Mouse (Mus musculus): ENCODE data around the gene Sart3. TPM values are rescaled to one million over a fixed set of nuclear protein-coding genes. Genes with fewer than 3 reads are reported as not detected.

The Sart3 gene
- polyA plus RNA-seq, 1 experiment = 47.5 TPM

GRCm38 (mm10) chr5:113804395-113804966, 32.2 kb upstream of the Sart3 start:
- peaks cover 9% of the 10 kb centered on the region; the same call in 1 of the 2 replicates for H3K4me1 ChIP-seq (replicated peaks; ENCODE audit: control insufficient read depth, insufficient read depth, low read length)
- no peak overlapping the region for H3K4me3 ChIP-seq (ENCODE audit: control insufficient read depth, insufficient read depth, low read length)
- TF ChIP-seq POLR2A (IDR thresholded peaks at IDR 0.05; ENCODE audit: control insufficient read depth, extremely low read depth, insufficient read depth, low read length, poor library complexity) (no peak), CTCF (IDR thresholded peaks at IDR 0.05; ENCODE audit: borderline replicate concordance, control insufficient read depth, extremely low read depth, insufficient read depth, low read length, poor library complexity) (no peak)
- no peak for DNase-seq
- no peaks in the 10 kb centered on the region for H3K36me3 ChIP-seq (ENCODE audit: control insufficient read depth, insufficient read depth, low read length)
- 41% methylated on average over 7 of the region's 7 CpGs for WGBS
- H3K27me3 ChIP-seq (ENCODE audit: control insufficient read depth, insufficient read depth, low read length) = no peaks in the 10 kb centered on the region
- no peak overlapping the region for H3K27ac ChIP-seq (ENCODE audit: control insufficient read depth, insufficient read depth, low read length)

- no peak for DNase-seq
- Histone ChIP-seq H3K4me3 (ENCODE audit: control insufficient read depth, insufficient read depth, low read length) (no peak within 1 kb of the TSS), H3K36me3 (ENCODE audit: control insufficient read depth, insufficient read depth, low read length) (no peaks in the 10 kb centered on the region), H3K4me1 (replicated peaks; ENCODE audit: control insufficient read depth, insufficient read depth, low read length) (peaks cover 24% of the 10 kb centered on the region), H3K27ac (ENCODE audit: control insufficient read depth, insufficient read depth, low read length) (no peak within 1 kb of the TSS), H3K27me3 (ENCODE audit: control insufficient read depth, insufficient read depth, low read length) (no peaks in the 10 kb centered on the region)
- 12% methylated on average over 11 of the region's 11 CpGs for WGBS
- TF ChIP-seq POLR2A (IDR thresholded peaks at IDR 0.05; ENCODE audit: control insufficient read depth, extremely low read depth, insufficient read depth, low read length, poor library complexity) (no peak), CTCF (IDR thresholded peaks at IDR 0.05; ENCODE audit: borderline replicate concordance, control insufficient read depth, extremely low read depth, insufficient read depth, low read length, poor library complexity) (no peak)
These were observed 28.0 kb upstream of the Sart3 start, which contains the start of gene Tmem119 for GRCm38 (mm10) chr5:113800280-113800679. TSS of gene Tmem119 (minus strand) at chr5:113800516.

- peaks cover 24% of the 10 kb centered on the region for H3K4me1 ChIP-seq (replicated peaks; ENCODE audit: control insufficient read depth, insufficient read depth, low read length)
- DNase-seq = no peak
- no peaks in the 10 kb centered on the region for H3K27me3 ChIP-seq (ENCODE audit: control insufficient read depth, insufficient read depth, low read length)
- H3K27ac ChIP-seq (ENCODE audit: control insufficient read depth, insufficient read depth, low read length) = no peak overlapping the region
- no peak overlapping the region for H3K4me3 ChIP-seq (ENCODE audit: control insufficient read depth, insufficient read depth, low read length)
- WGBS = 89% methylated on average over 5 of the region's 5 CpGs
- no peak for TF ChIP-seq CTCF (IDR thresholded peaks at IDR 0.05; ENCODE audit: borderline replicate concordance, control insufficient read depth, extremely low read depth, insufficient read depth, low read length, poor library complexity)
- no peak for TF ChIP-seq POLR2A (IDR thresholded peaks at IDR 0.05; ENCODE audit: control insufficient read depth, extremely low read depth, insufficient read depth, low read length, poor library complexity)
- H3K36me3 ChIP-seq (ENCODE audit: control insufficient read depth, insufficient read depth, low read length) = no peaks in the 10 kb centered on the region
These were observed 27.4 kb upstream of the Sart3 start for GRCm38 (mm10) chr5:113799691-113800090.

DNA sequence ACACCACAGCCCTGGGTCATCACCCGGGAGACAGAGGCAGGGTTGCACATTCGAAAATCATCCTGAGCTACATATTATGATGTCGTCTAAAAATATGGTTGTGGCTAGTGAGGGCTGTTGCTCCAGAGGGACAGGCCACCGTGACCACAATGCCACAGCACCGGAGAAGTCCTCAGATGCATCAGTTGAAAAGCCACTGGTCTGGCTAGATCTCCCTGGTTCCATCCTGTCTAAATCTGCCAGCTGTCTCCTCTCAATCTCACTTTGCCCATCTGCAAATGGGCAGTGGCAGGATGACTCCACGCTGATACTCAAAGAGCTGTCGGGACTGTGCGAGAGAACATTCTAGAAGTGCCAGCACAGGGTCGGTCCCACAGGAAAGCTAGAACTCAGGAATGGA, 26.2 kb upstream of the Sart3 start:
- Histone ChIP-seq H3K4me3 (ENCODE audit: control insufficient read depth, insufficient read depth, low read length) (no peak overlapping the region), H3K27ac (ENCODE audit: control insufficient read depth, insufficient read depth, low read length) (no peak overlapping the region), H3K36me3 (ENCODE audit: control insufficient read depth, insufficient read depth, low read length) (no peaks in the 10 kb centered on the region), H3K4me1 (replicated peaks; ENCODE audit: control insufficient read depth, insufficient read depth, low read length) (peaks cover 15% of the 10 kb centered on the region), H3K27me3 (ENCODE audit: control insufficient read depth, insufficient read depth, low read length) (no peaks in the 10 kb centered on the region)
- no peak for DNase-seq
- TF ChIP-seq CTCF (IDR thresholded peaks at IDR 0.05; ENCODE audit: borderline replicate concordance, control insufficient read depth, extremely low read depth, insufficient read depth, low read length, poor library complexity) = no peak
- no peak for TF ChIP-seq POLR2A (IDR thresholded peaks at IDR 0.05; ENCODE audit: control insufficient read depth, extremely low read depth, insufficient read depth, low read length, poor library complexity)
- 40% methylated on average over 9 of the region's 9 CpGs for WGBS

DNA sequence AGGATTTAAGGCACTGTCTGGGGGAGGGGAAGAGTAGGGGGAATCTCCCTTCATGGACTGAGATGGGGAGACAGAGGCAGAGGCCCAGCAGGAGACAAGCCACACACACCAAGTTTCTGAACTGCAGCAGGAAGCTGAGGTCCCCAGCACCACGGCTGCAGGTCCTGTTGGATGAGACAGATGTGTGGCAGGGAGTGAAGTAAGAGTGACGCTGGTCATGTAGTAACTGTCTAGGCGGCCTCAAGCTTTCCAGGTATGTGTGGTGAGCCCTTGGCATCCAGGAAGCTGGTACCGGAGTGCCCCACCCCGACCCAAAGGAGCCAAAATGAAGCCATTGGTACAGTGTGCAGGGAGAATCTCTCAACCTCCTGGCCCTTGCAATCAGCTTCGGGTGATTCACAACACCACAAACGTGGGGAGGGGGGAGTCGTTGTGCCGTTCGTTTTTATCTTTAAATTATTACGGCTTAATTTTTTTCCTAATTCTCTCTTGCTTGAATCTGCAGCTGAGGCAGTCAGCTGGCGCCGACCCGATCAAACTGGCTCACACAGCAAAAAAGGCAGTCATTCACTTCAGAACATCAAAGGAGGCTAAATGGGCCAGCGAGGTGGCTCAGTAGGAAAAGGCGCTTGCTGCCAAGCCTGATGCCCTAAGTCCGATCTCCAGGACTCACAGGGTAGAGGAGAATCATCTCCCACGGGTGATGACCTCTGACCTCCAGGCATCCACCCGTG, 25.0 kb upstream of the Sart3 start:
- H3K27me3 ChIP-seq (ENCODE audit: control insufficient read depth, insufficient read depth, low read length) = no peaks in the 10 kb centered on the region
- TF ChIP-seq CTCF (IDR thresholded peaks at IDR 0.05; ENCODE audit: borderline replicate concordance, control insufficient read depth, extremely low read depth, insufficient read depth, low read length, poor library complexity) (no peak), POLR2A (IDR thresholded peaks at IDR 0.05; ENCODE audit: control insufficient read depth, extremely low read depth, insufficient read depth, low read length, poor library complexity) (no peak)
- 49% methylated on average over 19 of the region's 19 CpGs for WGBS
- no peaks in the 10 kb centered on the region for H3K36me3 ChIP-seq (ENCODE audit: control insufficient read depth, insufficient read depth, low read length)
- peaks cover 15% of the 10 kb centered on the region for H3K4me1 ChIP-seq (replicated peaks; ENCODE audit: control insufficient read depth, insufficient read depth, low read length)
- DNase-seq = no peak
- H3K4me3 ChIP-seq (ENCODE audit: control insufficient read depth, insufficient read depth, low read length) = no peak overlapping the region
- no peak overlapping the region for H3K27ac ChIP-seq (ENCODE audit: control insufficient read depth, insufficient read depth, low read length)

DNA sequence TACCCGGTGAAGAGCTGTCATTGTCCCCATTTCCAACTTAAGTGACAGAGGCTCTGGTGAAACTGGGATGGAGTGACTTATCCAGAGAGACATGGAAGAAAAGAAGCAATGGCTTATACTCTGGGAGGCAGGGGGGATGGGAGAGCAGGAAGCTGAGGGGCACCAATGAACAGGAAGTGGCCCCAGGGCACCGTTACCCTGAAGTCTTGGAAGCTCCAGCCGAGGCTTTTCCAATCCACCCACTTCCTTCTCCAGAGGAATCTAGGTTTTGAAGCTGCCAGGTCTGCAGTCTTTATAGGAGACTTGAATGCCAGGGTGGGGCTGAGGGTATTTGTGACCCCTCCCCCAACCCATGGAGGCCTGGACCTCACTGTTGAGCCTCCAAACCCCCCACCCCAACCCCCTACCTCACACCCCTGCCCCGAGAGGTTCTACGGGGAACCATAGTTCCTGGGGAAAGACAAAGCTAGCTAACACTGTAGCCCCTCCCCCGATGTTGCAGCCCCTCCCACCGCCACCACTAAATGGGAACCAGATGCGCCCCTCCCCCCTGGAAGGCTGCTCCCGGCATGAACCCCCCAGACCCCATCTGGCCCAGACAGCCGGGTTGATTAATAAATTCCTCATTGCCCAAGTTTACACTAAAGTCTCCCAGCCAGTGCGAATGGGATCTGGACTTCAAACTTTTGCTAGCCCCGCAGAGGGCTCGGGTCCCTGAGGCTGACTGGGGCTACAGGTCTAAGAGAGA, 24.3 kb upstream of the Sart3 start:
- H3K27ac ChIP-seq (ENCODE audit: control insufficient read depth, insufficient read depth, low read length) = no peak overlapping the region
- peaks cover 15% of the 10 kb centered on the region for H3K4me1 ChIP-seq (replicated peaks; ENCODE audit: control insufficient read depth, insufficient read depth, low read length)
- no peaks in the 10 kb centered on the region for H3K27me3 ChIP-seq (ENCODE audit: control insufficient read depth, insufficient read depth, low read length)
- TF ChIP-seq POLR2A (IDR thresholded peaks at IDR 0.05; ENCODE audit: control insufficient read depth, extremely low read depth, insufficient read depth, low read length, poor library complexity) (no peak), CTCF (IDR thresholded peaks at IDR 0.05; ENCODE audit: borderline replicate concordance, control insufficient read depth, extremely low read depth, insufficient read depth, low read length, poor library complexity) (no peak)
- 18% methylated on average over 13 of the region's 13 CpGs for whole genome bisulfite sequencing
- H3K36me3 ChIP-seq (ENCODE audit: control insufficient read depth, insufficient read depth, low read length) = no peaks in the 10 kb centered on the region
- no peak overlapping the region for H3K4me3 ChIP-seq (ENCODE audit: control insufficient read depth, insufficient read depth, low read length)
- DNase-seq = no peak
